ENCODE assay signal across 16 mouse cellular contexts in the genomic region with DNA sequence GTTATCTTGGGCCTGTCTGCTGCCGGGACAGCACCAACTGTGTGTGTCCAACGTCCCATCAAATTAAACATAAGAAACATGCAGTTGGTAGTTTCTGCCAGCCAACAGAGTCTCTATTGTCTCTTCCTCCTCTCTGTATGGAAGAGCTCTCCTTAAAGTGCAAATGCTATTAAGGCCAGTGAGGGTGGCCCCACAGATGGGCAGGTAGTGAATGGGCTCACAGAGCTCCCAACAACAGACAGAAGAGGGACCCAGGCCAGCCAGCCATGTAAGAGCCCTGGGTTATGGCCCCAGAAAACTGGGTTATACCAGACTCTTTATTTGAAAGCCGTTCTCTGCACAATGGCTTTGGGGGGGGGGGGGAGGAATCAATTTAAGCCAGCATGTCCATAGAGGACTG. TPM values are rescaled to one million over a fixed set of nuclear protein-coding genes. Genes with fewer than 3 reads are reported as not detected.
A peak's percentile ranks its signal among the peaks of the same experiment; 100 is the strongest.
DNase-seq lines count a peak whose midpoint lies in the region; ATAC-seq and TF ChIP-seq lines count a peak whose summit lies in the region.
"Had no signal": no experiment of that assay in that cellular context is flagged by ENCODE, and none has a peak within 500 bp of the region (broad histone marks: within the 10 kb centered on the region; RNA-seq: fewer than 3 reads in every experiment).

No protein-coding gene starts in this region.

- H3K4me3 ChIP-seq in lung, embryonic 15.5 days = no peak overlapping the region
- H3K4me3 ChIP-seq in lung, adult 2 months (replicated peaks; ENCODE audit: extremely low read depth, low read depth, low read length) = no peak overlapping the region
- H3K4me3 ChIP-seq: embryonic facial prominence, embryonic 15.5 days; heart, embryonic 13.5 days; liver, embryonic 15.5 days had no signal

- no peaks in the 10 kb centered on the region for H3K36me3 ChIP-seq in lung, embryonic 15.5 days
- H3K36me3 ChIP-seq: embryonic facial prominence, embryonic 15.5 days; heart, embryonic 13.5 days; liver, embryonic 15.5 days had no signal

- no peak for TF ChIP-seq POLR2A in lung, adult 2 months (IDR thresholded peaks at IDR 0.05; ENCODE audit: borderline replicate concordance, extremely low read depth, low read depth, low read length)

- no peak overlapping the region for H3K4me2 ChIP-seq in lung, embryonic 15.5 days
- H3K4me2 ChIP-seq: embryonic facial prominence, embryonic 15.5 days; heart, embryonic 13.5 days; liver, embryonic 15.5 days had no signal

- no peak for ATAC-seq in lung, embryonic 15.5 days (ENCODE audit: borderline replicate concordance, extremely low read depth, low FRiP score, low TSS enrichment)

- DNase-seq in heart, adult 11 months = peak; percentile 87
- no peak for DNase-seq in heart, adult 9 months (ENCODE audit: low spot score in 2 of 2)
- DNase-seq in lung, adult 2 months = no peak
- peak; percentile 3 for DNase-seq in urinary bladder, postnatal 10 days (ENCODE audit: low spot score)
- DNase-seq in urinary bladder, postnatal 25 days (ENCODE audit: low spot score) = no peak
- DNase-seq in kidney, adult 8-10 months = no peak
- DNase-seq: cerebellum, adult 2 months; cerebellum, postnatal 36 days; kidney, adult 11 months; lung, postnatal 14 days; thymus, postnatal 25 days had no signal

- H3K27me3 ChIP-seq in lung, embryonic 15.5 days = no peaks in the 10 kb centered on the region
- H3K27me3 ChIP-seq: embryonic facial prominence, embryonic 15.5 days; heart, embryonic 13.5 days; liver, embryonic 15.5 days had no signal

- no peak for TF ChIP-seq CTCF in lung, adult 2 months (IDR thresholded peaks at IDR 0.05; ENCODE audit: insufficient read depth, low read length)

- 65% methylated on average over 3 of the region's 3 CpGs for WGBS in lung, embryonic 15.5 days
- WGBS in lung, adult 2 months = 76% methylated on average over 3 of the region's 3 CpGs

- H3K4me1 ChIP-seq in lung, embryonic 15.5 days = peaks cover 50% of the 10 kb centered on the region
- peaks cover 10% of the 10 kb centered on the region for H3K4me1 ChIP-seq in lung, adult 2 months (ENCODE audit: control insufficient read depth, insufficient read depth, low read length)

- H3K9me3 ChIP-seq in lung, embryonic 15.5 days = no peaks in the 10 kb centered on the region
- H3K9me3 ChIP-seq: embryonic facial prominence, embryonic 15.5 days; heart, embryonic 13.5 days; liver, embryonic 15.5 days had no signal

- no peak overlapping the region for H3K9ac ChIP-seq in lung, embryonic 15.5 days
- H3K9ac ChIP-seq: embryonic facial prominence, embryonic 15.5 days; heart, embryonic 13.5 days; liver, embryonic 15.5 days had no signal

- peak overlapping the region; percentile 37; the same call in 1 of the 2 replicates for H3K27ac ChIP-seq in lung, embryonic 15.5 days
- H3K27ac ChIP-seq: heart, embryonic 13.5 days; kidney, postnatal 0 days; liver, embryonic 15.5 days had no signal

RNA-seq across cellular contexts. Expression of a gene that starts 21.2 kb away (rescaled TPM):
- 32.7 and 35.4 TPM in 2 replicates for polyA plus RNA-seq in lung, embryonic 15.5 days (2015; fragmentation: Nextera tagmentation; extraction: Ambion mirVana)
- polyA plus RNA-seq in lung, adult 2 months (2012; rRNA removed) = 60.5 and 87.9 TPM in 2 replicates

Comparison
In these comparisons a context has a peak if more than half of its experiments do, and no peak if none do; other contexts are left out.
1. DNase-seq: peak in heart, adult 11 months (single experiment) and urinary bladder, postnatal 10 days (single experiment); none in heart, adult 9 months (0 of 2), lung, adult 2 months (single experiment), urinary bladder, postnatal 25 days (single experiment) and kidney, adult 8-10 months (0 of 2).